Mouse (Mus musculus) midbrain, embryonic 11.5 days (tissue): Measurements from ENCODE around the gene Sirt1. TPM values are rescaled to one million over a fixed set of nuclear protein-coding genes. Genes with fewer than 3 reads are reported as not detected.
A peak's percentile ranks its signal among the peaks of the same experiment; 100 is the strongest.
"Not testable (repeated sequence)": the region's sequence is repeated elsewhere in the genome, so short reads cannot be mapped to it uniquely, and the experiment has no call there.

Experiments used
- ATAC-seq: fragments of 200-750 bp; cut with Nextera tagmentation; 2 replicates; pipeline ENCODE4 v1.8.0; 2017; ENCODE audit warnings: moderate TSS enrichment, moderate library complexity; ENCODE audit not compliant: low FRiP score
- DNase-seq: peaks from one replicate; pipeline ENCODE4 v3.0.0; 2015; ENCODE audit warnings: low spot score; ENCODE audit errors: missing footprints
- H3K27ac ChIP-seq: fragments of 300-500 bp; sonication (generic); 2 replicates; pipeline ENCODE4 v1.5.1; 2014; ENCODE audit warnings: low read depth, low read length
- H3K27me3 ChIP-seq: fragments of 300-500 bp; sonication (generic); 2 replicates; pipeline ENCODE4 v1.6.1; 2014; ENCODE audit warnings: mild to moderate bottlenecking, low read length, moderate library complexity, mixed read lengths; ENCODE audit not compliant: control insufficient read depth, insufficient read depth
- H3K36me3 ChIP-seq: fragments of 300-500 bp; sonication (generic); 2 replicates; pipeline ENCODE4 v1.6.1; 2014; ENCODE audit warnings: mild to moderate bottlenecking, low read length, moderate library complexity, mixed read lengths; ENCODE audit not compliant: control insufficient read depth, insufficient read depth
- H3K4me1 ChIP-seq: fragments of 300-500 bp; sonication (generic); 2 replicates; pipeline ENCODE4 v1.6.1; 2014; ENCODE audit warnings: low read length; ENCODE audit not compliant: control insufficient read depth, insufficient read depth
- H3K4me2 ChIP-seq: fragments of 300-500 bp; sonication (generic); 2 replicates; pipeline ENCODE4 v1.6.1; 2014; ENCODE audit warnings: mild to moderate bottlenecking, moderate library complexity
- H3K4me3 ChIP-seq: fragments of 300-500 bp; sonication (generic); 2 replicates; pipeline ENCODE4 v1.5.1; 2014; ENCODE audit warnings: low read depth, low read length
- H3K9ac ChIP-seq: fragments of 300-500 bp; sonication (generic); 2 replicates; pipeline ENCODE4 v1.6.1; 2014; ENCODE audit warnings: low read length
- H3K9me3 ChIP-seq: fragments of 300-500 bp; sonication (generic); 2 replicates; pipeline ENCODE4 v1.6.1; 2016; ENCODE audit warnings: low read length; ENCODE audit not compliant: control insufficient read depth
- WGBS: fragments of 180-500 bp; shearing (Covaris S2); extraction: QIAGEN DNeasy Blood & Tissue Kit; methylation state at CpG from one replicate; pipeline ENCODE4 v1.1.7; 2014; 5-methylcytosine and 5-hydroxymethylcytosine counted together
- polyA plus RNA-seq: library from polyadenylated mRNA; unstranded; fragments of >200 nt; fragmentation: Nextera tagmentation; extraction: Ambion mirVana; gene quantifications from 2 replicates; pipeline ENCODE4 v1.2.1, GENCODE M21; 2014

The Sirt1 gene
- polyA plus RNA-seq, 1 experiment from 2014 or later, result 9.8 TPM

- ATAC-seq, result peak; percentile 28
Measured at GRCm38 (mm10) chr10:63377468-63377867, 4.0 kb downstream of the Sirt1 start.

GRCm38 (mm10) chr10:63376303-63376702 is 5.2 kb downstream of the Sirt1 start:
- no peak overlapping the region for H3K4me3 ChIP-seq
- no peaks in the 10 kb centered on the region for H3K9me3 ChIP-seq
- H3K4me2 ChIP-seq, result no peak overlapping the region
- no peak overlapping the region for H3K9ac ChIP-seq
- H3K4me1 ChIP-seq, result no peaks in the 10 kb centered on the region
- no peaks in the 10 kb centered on the region for H3K27me3 ChIP-seq
- no peak for DNase-seq
- no peak for ATAC-seq
- no peak overlapping the region for H3K27ac ChIP-seq
- no peaks in the 10 kb centered on the region for H3K36me3 ChIP-seq
- WGBS, result 87% methylated on average over 5 of the region's 5 CpGs

More at GRCm38 (mm10) chr10:63377468-63377867, 4.0 kb downstream of the Sirt1 start:
- Histone ChIP-seq H3K36me3 (no peaks in the 10 kb centered on the region), H3K4me2 (no peak overlapping the region), H3K4me3 (no peak overlapping the region), H3K27me3 (no peaks in the 10 kb centered on the region; the same call in 1 of the 2 replicates), H3K4me1 (peaks cover 5% of the 10 kb centered on the region; the same call in 1 of the 2 replicates), H3K27ac (no peak overlapping the region), H3K9ac (no peak overlapping the region), H3K9me3 (no peaks in the 10 kb centered on the region)
- 21% methylated on average over 9 of the region's 9 CpGs for WGBS
- DNase-seq, result peak; percentile 95

- no peak for ATAC-seq
- Histone ChIP-seq H3K4me1 (no peaks in the 10 kb centered on the region), H3K27ac (no peak overlapping the region), H3K36me3 (no peaks in the 10 kb centered on the region), H3K4me2 (no peak overlapping the region), H3K9ac (no peak overlapping the region), H3K27me3 (no peaks in the 10 kb centered on the region), H3K4me3 (no peak overlapping the region), H3K9me3 (no peaks in the 10 kb centered on the region)
- DNase-seq, result no peak
- WGBS, result 91% methylated on average over 3 of the region's 3 CpGs
Measured at GRCm38 (mm10) chr10:63368041-63368440, 13.5 kb downstream of the Sirt1 start.

- Histone ChIP-seq H3K36me3 (no peaks in the 10 kb centered on the region), H3K9me3 (no peaks in the 10 kb centered on the region), H3K27ac (no peak overlapping the region), H3K4me1 (no peaks in the 10 kb centered on the region), H3K9ac (no peak overlapping the region), H3K4me3 (no peak overlapping the region), H3K4me2 (no peak overlapping the region), H3K27me3 (no peaks in the 10 kb centered on the region)
- DNase-seq (no peak), ATAC-seq (no peak)
- 83% methylated on average over 6 of the region's 6 CpGs for WGBS
Measured at GRCm38 (mm10) chr10:63367386-63367785, 14.1 kb downstream of the Sirt1 start.

- Histone ChIP-seq H3K27ac (no peak overlapping the region), H3K9ac (no peak overlapping the region), H3K4me1 (no peaks in the 10 kb centered on the region), H3K36me3 (no peaks in the 10 kb centered on the region), H3K27me3 (no peaks in the 10 kb centered on the region), H3K4me3 (no peak overlapping the region), H3K9me3 (no peaks in the 10 kb centered on the region), H3K4me2 (no peak overlapping the region)
- 58% methylated on average over 7 of the region's 7 CpGs for WGBS
- ATAC-seq (0 out of 2 replicates have a peak, but pooled peaks have one; percentile 22), DNase-seq (no peak)
Measured at GRCm38 (mm10) chr10:63365918-63366455, 15.5 kb downstream of the Sirt1 start.

GRCm38 (mm10) chr10:63360502-63360901 is 21.0 kb downstream of the Sirt1 start:
- no peaks in the 10 kb centered on the region for H3K27me3 ChIP-seq
- no peaks in the 10 kb centered on the region for H3K9me3 ChIP-seq
- no peak for DNase-seq
- H3K27ac ChIP-seq, result no peak overlapping the region
- no peak overlapping the region for H3K4me2 ChIP-seq
- no peak for ATAC-seq
- H3K36me3 ChIP-seq, result no peaks in the 10 kb centered on the region
- no peaks in the 10 kb centered on the region for H3K4me1 ChIP-seq
- WGBS, result 81% methylated on average over 1 of the region's 1 CpGs
- H3K9ac ChIP-seq, result no peak overlapping the region
- no peak overlapping the region for H3K4me3 ChIP-seq

GRCm38 (mm10) chr10:63352111-63352510 is 29.4 kb downstream of the Sirt1 start:
- H3K4me3 ChIP-seq, result no peak overlapping the region
- ATAC-seq (no peak), DNase-seq (no peak)
- peaks cover 8% of the 10 kb centered on the region; the same call in 1 of the 2 replicates for H3K4me1 ChIP-seq
- H3K9ac ChIP-seq, result no peak overlapping the region
- H3K9me3 ChIP-seq, result no peaks in the 10 kb centered on the region
- no peak overlapping the region for H3K4me2 ChIP-seq
- no peak overlapping the region for H3K27ac ChIP-seq
- no peaks in the 10 kb centered on the region for H3K36me3 ChIP-seq
- 90% methylated on average over 5 of the region's 5 CpGs for WGBS
- no peaks in the 10 kb centered on the region for H3K27me3 ChIP-seq

- H3K36me3 ChIP-seq, H3K4me1 ChIP-seq, H3K27me3 ChIP-seq, DNase-seq, H3K9me3 ChIP-seq, H3K4me3 ChIP-seq, H3K4me2 ChIP-seq, H3K9ac ChIP-seq, H3K27ac ChIP-seq, ATAC-seq: not testable (repeated sequence)
- WGBS, result 87% methylated on average over 7 of the region's 7 CpGs
Measured at GRCm38 (mm10) chr10:63351099-63351498, 30.4 kb downstream of the Sirt1 start.

GRCm38 (mm10) chr10:63350666-63351065 is 30.8 kb downstream of the Sirt1 start:
- no peak overlapping the region for H3K27ac ChIP-seq
- ATAC-seq (no peak), DNase-seq (no peak)
- H3K9me3 ChIP-seq, result no peaks in the 10 kb centered on the region
- H3K4me1 ChIP-seq, result peaks cover 8% of the 10 kb centered on the region; the same call in 1 of the 2 replicates
- H3K4me3 ChIP-seq, result no peak overlapping the region
- 92% methylated on average over 7 of the region's 7 CpGs for WGBS
- no peaks in the 10 kb centered on the region for H3K27me3 ChIP-seq
- no peak overlapping the region for H3K9ac ChIP-seq
- H3K36me3 ChIP-seq, result no peaks in the 10 kb centered on the region
- no peak overlapping the region for H3K4me2 ChIP-seq
